Mouse (Mus musculus) cortical plate, adult 2 months (tissue): ENCODE measurements at regions not wholly inside any gene's neighbourhood (a gene's known extent, or its start where the extent isn't known, plus 50 kb on each side); places are given as distances from the start of the nearest gene placed in this dataset.

Experiments
- H3K27ac ChIP-seq: fragments of 200-500 bp; 2 replicates; pipeline ENCODE4 v1.5.1; 2012; ENCODE audit warnings: low read length, control low read depth, inconsistent platforms; ENCODE audit not compliant: insufficient read depth
- H3K4me1 ChIP-seq: fragments of 200-500 bp; 2 replicates; pipeline ENCODE4 v1.6.1; 2011; ENCODE audit warnings: low read length; ENCODE audit not compliant: control insufficient read depth, insufficient read depth
- H3K4me3 ChIP-seq: fragments of 200-500 bp; 2 replicates; pipeline ENCODE4 v1.5.1; 2011; ENCODE audit warnings: mild to moderate bottlenecking, low read length, control low read depth; ENCODE audit not compliant: insufficient read depth
- CTCF ChIP-seq: fragments of 200-500 bp; IDR thresholded peaks from 2 replicates; pipeline ENCODE4 v1.5.1; 2011; ENCODE audit warnings: mild to moderate bottlenecking, control low read depth, low read length; ENCODE audit not compliant: insufficient read depth; ENCODE audit errors: extremely low read depth
- POLR2A ChIP-seq: fragments of 200-500 bp; IDR thresholded peaks from 2 replicates; pipeline ENCODE4 v1.6.1; 2011; ENCODE audit warnings: mild to moderate bottlenecking, low read length, control low read depth; ENCODE audit not compliant: insufficient read depth; ENCODE audit errors: extremely low read depth

- no peak for TF ChIP-seq CTCF
- TF ChIP-seq POLR2A: no peak
- Histone ChIP-seq H3K27ac (no peak overlapping the region), H3K4me3 (no peak overlapping the region), H3K4me1 (no peaks in the 10 kb centered on the region)
These were observed 232.4 kb downstream of the Vps13c start for GRCm38 (mm10) chr9:68072624-68073023.

- H3K27ac ChIP-seq: no peak overlapping the region
- H3K4me1 ChIP-seq: no peaks in the 10 kb centered on the region
- no peak overlapping the region for H3K4me3 ChIP-seq
- no peak for TF ChIP-seq POLR2A
- no peak for TF ChIP-seq CTCF
These were observed 237.1 kb downstream of the Vps13c start for GRCm38 (mm10) chr9:68077329-68077728.

GRCm38 (mm10) chr9:68083341-68083740 lies 243.1 kb downstream of the Vps13c start:
- no peak overlapping the region for H3K4me3 ChIP-seq
- TF ChIP-seq CTCF: no peak
- H3K27ac ChIP-seq: no peak overlapping the region
- H3K4me1 ChIP-seq: no peaks in the 10 kb centered on the region

- H3K4me3 ChIP-seq: no peak overlapping the region
- H3K4me1 ChIP-seq: no peaks in the 10 kb centered on the region
- no peak overlapping the region for H3K27ac ChIP-seq
- TF ChIP-seq POLR2A (no peak), CTCF (no peak)
These were observed 244.8 kb downstream of the Vps13c start for GRCm38 (mm10) chr9:68084966-68085365.

- TF ChIP-seq CTCF (no peak), POLR2A (no peak)
- H3K27ac ChIP-seq: peak overlapping the region; percentile 64
- no peaks in the 10 kb centered on the region for H3K4me1 ChIP-seq
- H3K4me3 ChIP-seq: no peak overlapping the region
These were observed 254.4 kb downstream of the Vps13c start for GRCm38 (mm10) chr9:68094561-68094960.

- TF ChIP-seq POLR2A: no peak
- TF ChIP-seq CTCF: no peak
- no peaks in the 10 kb centered on the region for H3K4me1 ChIP-seq
- H3K4me3 ChIP-seq: no peak overlapping the region
- H3K27ac ChIP-seq: no peak overlapping the region
These were observed 269.6 kb downstream of the Vps13c start for GRCm38 (mm10) chr9:68109841-68110240.

GRCm38 (mm10) chr9:68115151-68115690 lies 275.0 kb downstream of the Vps13c start:
- Histone ChIP-seq H3K27ac (no peak overlapping the region), H3K4me1 (no peaks in the 10 kb centered on the region; the same call in 1 of the 2 replicates), H3K4me3 (no peak overlapping the region)
- TF ChIP-seq POLR2A (no peak), CTCF (no peak)

GRCm38 (mm10) chr9:68116221-68116741 lies 276.1 kb downstream of the Vps13c start:
- Histone ChIP-seq H3K4me3 (no peak overlapping the region), H3K4me1 (no peaks in the 10 kb centered on the region; the same call in 1 of the 2 replicates), H3K27ac (no peak overlapping the region)
- TF ChIP-seq POLR2A (no peak), CTCF (no peak)

GRCm38 (mm10) chr9:68118266-68118665 lies 278.1 kb downstream of the Vps13c start:
- no peak for TF ChIP-seq CTCF
- TF ChIP-seq POLR2A: no peak
- Histone ChIP-seq H3K27ac (no peak overlapping the region), H3K4me1 (no peaks in the 10 kb centered on the region; the same call in 1 of the 2 replicates), H3K4me3 (no peak overlapping the region)

- TF ChIP-seq CTCF: no peak
- TF ChIP-seq POLR2A: no peak
These were observed 282.1 kb downstream of the Vps13c start for GRCm38 (mm10) chr9:68122266-68122665.

More at GRCm38 (mm10) chr9:68122266-68122665, 282.1 kb downstream of the Vps13c start:
- Histone ChIP-seq H3K4me3 (no peak overlapping the region), H3K4me1 (no peaks in the 10 kb centered on the region), H3K27ac (no peak overlapping the region)
